Mouse (Mus musculus) erythroblast, adult 5-6 weeks (primary cell): Measurements from ENCODE around the gene Cenpv. TPM values are rescaled to one million over a fixed set of nuclear protein-coding genes. Genes with fewer than 3 reads are reported as not detected.
"Not testable (repeated sequence)": the region's sequence is repeated elsewhere in the genome, so short reads cannot be mapped to it uniquely, and the experiment has no call there.

Experiments
- ATAC-seq: replicated peaks from 2 replicates; pipeline ENCODE4 v1.8.0; 2016; ENCODE audit warnings: moderate number of reproducible peaks, mild to moderate bottlenecking, moderate TSS enrichment, inconsistent platforms; ENCODE audit not compliant: poor library complexity, low FRiP score, severe bottlenecking
- total RNA-seq, 2 experiments: library from RNA; stranded (forward) in 1 of 2; stranded (reverse) in 1 of 2; fragments of 150-400 nt in 1 of 2; fragments of 200-764, 138-1000 nt in 1 of 2; gene quantifications; 2 replicates each; pipeline versions ENCODE4 v1.2.3 to v1.2.4; 2015 to 2017; ENCODE audit warnings: low replicate concordance in 2 of 2

Gene Cenpv
- total RNA-seq, 2 experiments from 2014 or later = 1.7 to 5.7 TPM

- ATAC-seq = 0 out of 2 replicates have a peak, but pooled peaks have one; percentile 22
These were observed 27.4 kb downstream of the Cenpv start for GRCm38 (mm10) chr11:62511444-62512202.

- ATAC-seq = no peak
These were observed 28.1 kb downstream of the Cenpv start for GRCm38 (mm10) chr11:62510956-62511355.

GRCm38 (mm10) chr11:62509571-62509970 is 29.5 kb downstream of the Cenpv start:
- ATAC-seq = no peak

GRCm38 (mm10) chr11:62508816-62509215 is 30.2 kb downstream of the Cenpv start:
- ATAC-seq = not testable (repeated sequence)

GRCm38 (mm10) chr11:62508365-62508764 is 30.7 kb downstream of the Cenpv start:
- not testable (repeated sequence) for ATAC-seq

DNA sequence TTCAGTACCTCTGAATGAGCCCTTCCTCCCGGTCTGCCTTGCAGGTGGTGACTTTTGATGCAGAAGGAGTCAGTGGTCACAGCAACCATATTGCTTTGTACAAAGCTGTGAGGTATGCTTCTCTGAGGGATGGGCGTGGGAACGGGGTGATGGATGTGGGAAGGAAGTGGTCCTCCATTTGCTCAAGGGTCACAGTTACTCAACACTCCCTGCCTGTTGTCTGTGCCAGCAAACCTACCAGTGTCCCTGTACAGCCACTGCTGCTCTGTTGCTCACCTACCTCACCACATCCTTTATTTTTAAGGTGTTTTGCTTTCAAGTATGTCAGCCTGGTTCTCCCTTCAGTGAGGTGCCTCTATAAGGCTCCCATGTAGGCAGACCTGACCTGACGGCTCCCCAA is 31.4 kb downstream of the Cenpv start:
- ATAC-seq = no peak

- ATAC-seq = no peak
These were observed 38.5 kb downstream of the Cenpv start for GRCm38 (mm10) chr11:62500529-62500928.

GRCm38 (mm10) chr11:62498802-62499201 is 40.3 kb downstream of the Cenpv start:
- ATAC-seq = no peak

GRCm38 (mm10) chr11:62497181-62497580 is 41.9 kb downstream of the Cenpv start:
- no peak for ATAC-seq

DNA sequence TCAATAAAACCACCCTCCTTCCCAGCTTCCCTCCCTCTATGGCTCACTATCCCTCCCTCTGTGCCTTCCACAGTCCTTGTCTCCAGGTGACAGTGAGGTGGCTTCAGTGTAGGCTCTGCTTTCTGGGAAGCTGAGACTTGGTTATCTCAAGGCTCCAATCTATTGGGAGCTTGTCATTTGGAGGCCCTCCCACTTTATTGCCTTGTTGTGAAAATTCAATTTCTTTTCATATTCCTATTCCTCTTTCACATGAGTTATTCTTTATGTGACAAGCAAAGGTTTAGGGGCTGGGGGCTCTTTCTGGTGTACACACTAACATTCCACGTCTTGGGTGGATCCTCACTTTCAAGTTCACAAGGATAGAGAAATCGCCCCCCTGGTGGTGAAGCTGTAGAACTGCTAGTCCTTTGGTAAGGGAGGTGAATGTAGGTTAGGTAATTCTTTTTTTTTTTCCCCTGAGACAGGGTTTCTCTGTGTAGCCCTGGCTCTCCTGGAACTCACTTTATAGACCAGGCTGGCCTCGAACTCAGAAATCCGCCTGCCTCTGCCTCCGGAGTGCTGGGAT is 42.8 kb downstream of the Cenpv start:
- ATAC-seq = peak; percentile 88

GRCm38 (mm10) chr11:62495276-62495801 is 43.7 kb downstream of the Cenpv start:
- no peak for ATAC-seq

- no peak for ATAC-seq
These were observed 44.2 kb downstream of the Cenpv start for GRCm38 (mm10) chr11:62494754-62495275.

DNA sequence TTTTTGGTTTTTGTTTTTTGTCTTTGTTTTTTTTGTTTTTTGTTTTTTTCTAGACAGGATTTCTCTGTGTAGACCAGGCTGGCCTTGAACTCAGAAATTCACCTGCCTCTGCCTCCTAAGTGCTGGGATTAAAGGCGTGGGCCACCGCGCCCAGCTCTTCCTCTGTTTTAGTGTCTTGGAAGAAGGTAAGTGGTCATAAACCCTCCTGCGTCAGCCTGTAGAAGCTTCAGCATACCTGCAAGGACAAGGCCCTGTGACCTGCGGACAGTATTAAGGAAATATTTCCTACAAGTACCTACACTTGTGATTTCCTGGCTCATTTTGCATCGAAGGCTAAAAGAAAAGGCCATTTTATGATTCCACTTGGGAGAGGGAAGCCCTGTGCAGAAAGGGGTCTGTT is 45.4 kb downstream of the Cenpv start:
- no peak for ATAC-seq

DNA sequence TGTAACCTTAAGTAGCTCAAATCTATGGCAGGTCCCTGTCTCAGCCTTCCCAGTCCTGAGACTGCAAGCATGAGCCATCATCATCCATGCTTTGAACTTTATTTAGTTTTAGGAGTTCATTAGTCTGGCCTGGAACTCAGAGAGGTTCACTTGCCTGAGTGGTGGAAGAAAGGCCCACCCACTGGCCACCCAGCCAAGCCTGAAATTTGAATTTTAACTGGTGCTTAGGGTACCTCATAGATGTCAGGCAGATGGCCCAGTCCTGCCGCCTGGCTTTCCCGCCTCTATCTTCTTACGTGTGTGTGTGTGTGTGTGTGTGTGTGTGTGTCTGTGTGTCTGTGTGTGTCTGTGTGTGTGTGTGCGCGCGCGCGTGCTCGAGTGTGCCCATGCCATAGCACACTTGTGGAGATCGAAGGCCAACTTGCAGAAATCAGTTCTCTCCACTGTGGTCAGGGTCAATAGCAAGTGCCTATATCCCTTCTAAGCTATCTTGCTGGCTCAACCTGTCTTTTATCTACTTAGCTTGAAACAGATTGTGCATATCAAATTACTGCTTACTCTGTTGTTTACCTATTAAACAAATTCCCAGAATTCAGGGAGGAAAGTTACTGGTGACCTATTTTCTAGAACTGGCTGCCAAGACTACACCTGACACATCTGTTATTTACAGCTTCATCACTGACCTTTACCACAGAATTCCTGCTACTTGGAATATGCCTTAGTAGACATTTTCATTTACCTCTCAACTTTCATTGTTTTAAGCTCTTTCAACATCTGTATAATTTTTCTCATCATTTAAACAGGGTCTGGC is 51.3 kb downstream of the Cenpv start:
- no peak for ATAC-seq

DNA sequence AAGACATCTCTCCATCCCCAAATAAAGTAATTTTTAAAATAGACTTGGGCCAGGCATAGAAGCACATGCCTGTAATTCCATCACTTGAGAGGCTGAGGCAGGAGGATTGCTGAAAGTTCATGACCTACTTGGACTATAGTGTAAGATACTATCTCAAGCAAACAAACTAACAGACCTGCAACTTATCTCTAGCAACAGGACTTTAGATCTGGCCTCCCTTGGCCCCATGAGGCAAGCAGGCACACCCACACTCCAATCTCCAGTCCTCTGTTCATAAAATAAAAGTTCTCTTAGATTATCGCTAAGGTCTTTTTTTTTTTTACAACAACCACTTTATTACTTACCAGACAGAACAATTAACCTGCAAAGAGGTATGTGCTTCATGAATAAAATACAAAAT is 52.1 kb downstream of the Cenpv start:
- ATAC-seq = no peak

DNA sequence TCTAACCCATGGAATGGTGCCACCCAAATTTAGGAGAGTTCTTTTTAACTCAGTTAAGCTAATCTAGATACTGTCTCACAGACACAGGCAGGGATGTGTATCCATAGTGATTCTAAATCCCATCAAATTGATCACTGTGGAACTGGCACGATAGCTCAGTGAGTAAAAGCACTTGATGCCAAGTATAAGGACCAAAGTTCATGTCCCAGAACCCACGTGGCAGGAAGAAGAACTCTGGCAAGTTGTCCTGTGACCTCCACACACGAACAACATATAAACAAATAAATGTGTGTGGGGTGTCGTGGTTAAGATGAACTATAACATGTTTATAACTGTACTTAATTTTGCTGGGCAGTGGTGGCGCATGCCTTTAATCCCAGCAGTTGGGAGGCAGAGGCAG is 59.5 kb downstream of the Cenpv start:
- ATAC-seq = no peak

DNA sequence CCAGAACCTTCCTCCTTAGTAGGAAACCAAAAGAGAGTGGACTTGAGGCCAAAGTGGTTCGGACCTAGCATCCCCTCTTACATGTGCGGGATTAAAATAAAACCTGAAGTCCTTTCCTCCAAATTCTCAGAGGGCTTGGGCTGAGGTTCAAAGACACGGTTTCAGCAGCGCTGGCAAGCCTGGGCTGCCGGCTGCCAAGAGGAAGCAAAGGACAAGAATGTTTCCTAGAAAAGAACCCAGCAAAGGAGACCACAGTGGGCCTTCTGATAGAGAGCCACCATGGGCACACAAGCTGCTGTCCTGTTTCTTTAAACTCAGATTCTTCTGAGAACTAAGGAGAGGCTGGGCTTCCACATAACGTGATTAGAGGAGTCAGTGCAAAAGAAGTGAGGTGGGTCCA is 60.1 kb downstream of the Cenpv start:
- ATAC-seq = no peak

- no peak for ATAC-seq
These were observed 62.9 kb downstream of the Cenpv start for GRCm38 (mm10) chr11:62476156-62476555.
